Mouse (Mus musculus) inflammation-experienced regulatory T-cells, adult 6 months (primary cell): ENCODE measurements around the gene Arhgap45. TPM values are rescaled to one million over a fixed set of nuclear protein-coding genes. Genes with fewer than 3 reads are reported as not detected.

Experiments
- ATAC-seq: one replicate; pipeline ENCODE4 v1.8.0; 2017
- polyA plus RNA-seq, 3 experiments: library from polyadenylated mRNA; unstranded; fragments of 100-300 nt; shearing (Covaris generic); gene quantifications; one replicate each; pipeline ENCODE4 v1.2.1; 2017

Gene Arhgap45
- polyA plus RNA-seq, 3 experiments from 2014 or later = 242 to 254 (median 251) TPM

GRCm38 (mm10) chr10:80016931-80017330, 478 bp downstream of the Arhgap45 start:
- no peak for ATAC-seq

GRCm38 (mm10) chr10:80017361-80017760, 908 bp downstream of the Arhgap45 start:
- peak; percentile 53 for ATAC-seq

GRCm38 (mm10) chr10:80017771-80018170, 1.3 kb downstream of the Arhgap45 start:
- ATAC-seq = no peak

- ATAC-seq = peak; percentile 24
Measured at GRCm38 (mm10) chr10:80018739-80019297, 2.4 kb downstream of the Arhgap45 start.

- no peak for ATAC-seq
Measured at GRCm38 (mm10) chr10:80019471-80020131, 3.1 kb downstream of the Arhgap45 start.

GRCm38 (mm10) chr10:80020191-80020590, 3.7 kb downstream of the Arhgap45 start:
- ATAC-seq = no peak

- no peak for ATAC-seq
Measured at GRCm38 (mm10) chr10:80020603-80021319, 4.3 kb downstream of the Arhgap45 start.

GRCm38 (mm10) chr10:80021320-80021641, 4.8 kb downstream of the Arhgap45 start:
- no peak for ATAC-seq

- ATAC-seq = no peak
Measured at GRCm38 (mm10) chr10:80022164-80022563, 5.7 kb downstream of the Arhgap45 start.

GRCm38 (mm10) chr10:80022806-80023205, 6.4 kb downstream of the Arhgap45 start:
- no peak for ATAC-seq

GRCm38 (mm10) chr10:80023758-80024157, 7.3 kb downstream of the Arhgap45 start:
- ATAC-seq = peak; percentile 21

GRCm38 (mm10) chr10:80024229-80025043, 8.0 kb downstream of the Arhgap45 start:
- peak; percentile 92 for ATAC-seq

- no peak for ATAC-seq
Measured at GRCm38 (mm10) chr10:80025044-80025347, 8.5 kb downstream of the Arhgap45 start.

GRCm38 (mm10) chr10:80025463-80025862, 9.0 kb downstream of the Arhgap45 start:
- no peak for ATAC-seq

GRCm38 (mm10) chr10:80025889-80026288, 9.4 kb downstream of the Arhgap45 start:
- ATAC-seq = no peak

GRCm38 (mm10) chr10:80027681-80028520, 11.4 kb downstream of the Arhgap45 start:
- ATAC-seq = no peak

- ATAC-seq = no peak
Measured at GRCm38 (mm10) chr10:80028521-80028846, 12.0 kb downstream of the Arhgap45 start.

- no peak for ATAC-seq
Measured at GRCm38 (mm10) chr10:80030191-80030590, 13.7 kb downstream of the Arhgap45 start.

GRCm38 (mm10) chr10:80030736-80031135, 14.3 kb downstream of the Arhgap45 start:
- ATAC-seq = no peak

GRCm38 (mm10) chr10:80032799-80033480, 16.5 kb downstream of the Arhgap45 start:
- peak; percentile 69 for ATAC-seq

GRCm38 (mm10) chr10:80033511-80034391, 17.3 kb downstream of the Arhgap45 start:
- ATAC-seq = peak; percentile 30
